Mouse (Mus musculus) hematopoietic multipotent progenitor cell, adult 10-12 weeks (in vitro differentiated cells): Measurements from ENCODE around the gene Duoxa1. TPM values are rescaled to one million over a fixed set of nuclear protein-coding genes. Genes with fewer than 3 reads are reported as not detected.

Source experiments
- polyA plus RNA-seq: library from polyadenylated mRNA; stranded (reverse); fragments of >175 nt; gene quantifications from 2 replicates; pipeline ENCODE4 v1.2.3, GENCODE M21; 2012; ENCODE audit warnings: low replicate concordance

Duoxa1 gene
- not detected in 2 replicates for polyA plus RNA-seq

DNA sequence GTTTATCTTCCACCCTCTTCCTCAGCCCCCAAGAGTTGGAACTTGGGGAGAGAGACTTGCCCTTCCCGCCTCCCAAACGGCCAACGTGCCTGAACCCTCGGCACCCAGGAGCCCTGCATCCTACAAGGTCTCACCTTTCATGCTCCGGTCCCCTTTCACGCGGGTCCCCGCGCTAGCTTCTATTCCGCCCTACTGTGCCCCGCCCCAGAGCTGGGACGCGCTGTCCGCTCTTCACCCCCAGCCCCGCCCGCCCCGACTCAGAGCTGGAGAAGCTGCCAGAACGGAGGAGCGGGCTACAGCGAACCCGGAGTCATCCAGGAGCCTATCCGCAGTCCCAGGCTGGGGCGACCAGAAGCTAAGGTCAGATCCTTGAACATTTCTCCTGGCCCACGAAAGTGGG is at the start of gene Duoxa1:
Gene Duoxa1 (minus strand): TSS at position 195 of the 400 bp plus-strand sequence.

DNA sequence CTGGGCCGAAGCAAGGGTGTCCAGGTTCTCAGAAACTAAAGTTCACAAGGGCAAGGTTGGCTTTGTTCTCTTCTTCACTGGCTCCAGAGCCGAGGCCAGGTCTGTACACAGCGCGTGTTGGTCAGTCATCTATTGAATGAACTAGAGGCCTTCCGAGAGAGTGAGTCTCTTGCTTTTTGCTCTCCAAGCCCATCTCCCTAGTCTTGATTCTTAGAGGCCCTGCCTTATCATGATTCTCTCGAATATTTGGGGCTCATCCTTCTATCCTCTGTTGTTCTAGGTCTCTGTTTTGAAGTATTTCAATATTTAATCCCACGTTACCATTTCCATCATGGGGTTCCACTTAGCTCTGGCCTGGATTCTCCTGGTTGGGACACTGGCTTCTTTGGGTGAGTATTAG is 1.8 kb upstream of the Duoxa1 start, which contains the start of gene Duox1:
Gene Duox1 (plus strand): TSS at position 301 of the 400 bp plus-strand sequence.

DNA sequence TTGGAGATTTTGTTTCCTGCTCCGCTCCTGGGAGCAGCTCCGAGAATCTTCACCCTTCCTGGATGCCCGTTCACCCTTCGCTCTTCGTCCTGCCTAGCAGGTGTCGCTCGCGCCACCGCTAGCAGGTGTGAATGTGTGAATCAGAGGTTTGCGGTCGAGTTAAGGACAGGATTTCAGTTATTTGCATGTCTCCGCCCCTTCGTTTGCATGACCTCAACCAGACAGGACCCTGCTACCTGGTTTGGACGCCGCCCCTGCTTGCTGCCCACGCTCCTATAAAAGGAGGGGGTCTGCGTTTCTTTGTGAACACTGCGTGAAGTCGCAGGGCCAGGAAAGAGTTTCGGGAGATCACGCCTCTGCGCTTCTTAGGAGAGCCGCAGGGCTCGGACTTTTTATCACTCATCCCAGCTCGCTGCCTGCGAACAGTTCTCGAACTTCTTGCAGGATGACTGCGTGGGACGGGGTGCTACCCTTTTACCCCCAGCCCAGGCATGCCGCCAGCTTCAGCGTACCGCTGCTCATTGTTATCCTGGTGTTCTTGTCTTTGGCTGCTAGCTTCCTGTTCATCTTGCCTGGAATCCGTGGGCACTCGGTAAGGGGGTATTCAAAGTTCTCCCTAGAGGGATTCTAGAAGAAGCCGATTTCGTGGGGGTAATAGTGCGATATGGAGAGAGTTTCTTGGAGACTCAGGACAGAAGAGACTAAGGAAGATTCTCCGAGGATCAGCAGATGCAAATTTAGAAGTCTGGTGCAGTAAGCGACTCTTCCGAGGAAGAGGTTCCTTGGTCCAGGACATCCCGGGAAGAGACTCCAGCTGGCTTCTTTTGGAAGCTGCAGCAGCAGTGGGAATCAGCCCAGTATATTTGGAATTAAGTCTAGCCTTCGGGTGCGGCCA is 14.7 kb downstream of the Duoxa1 start, which contains the start of gene Duoxa2:
Gene Duoxa2 (plus strand): TSS at position 305 of the 895 bp plus-strand sequence.

DNA sequence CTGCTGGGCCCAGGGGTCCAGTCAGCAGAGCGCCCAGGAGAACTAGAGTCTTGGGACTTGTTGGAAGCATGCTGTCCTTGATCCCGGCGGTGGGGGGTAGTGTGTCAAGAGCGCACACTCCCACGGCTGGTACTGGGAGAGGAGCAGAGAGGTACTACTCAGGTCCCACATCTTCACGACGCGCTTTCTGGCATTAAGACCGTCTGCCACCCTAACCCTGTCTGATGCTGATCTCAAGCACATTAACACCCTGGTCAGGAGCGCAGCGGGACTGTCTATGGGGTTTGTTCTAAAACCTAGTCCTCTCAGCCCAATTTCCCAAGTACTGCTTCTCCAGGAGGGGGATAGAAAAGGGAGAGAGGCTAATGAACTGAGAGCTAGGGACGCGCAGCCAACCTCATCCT is 15.4 kb downstream of the Duoxa1 start, which contains the start of gene Duox2:
Gene Duox2 (minus strand): TSS at position 354 of the 404 bp plus-strand sequence.

Other genes with a start within 250 kb of the Duoxa1 start
- 3.0 and 3.7 TPM in 2 replicates for gene Spg11, start 195.3 kb downstream of the Duoxa1 start, polyA plus RNA-seq
- 237 and 274 TPM in 2 replicates for gene B2m, start 166.0 kb downstream of the Duoxa1 start, polyA plus RNA-seq
- gene Trim69, start 153.0 kb downstream of the Duoxa1 start, polyA plus RNA-seq: not detected in 2 replicates
- not detected in 2 replicates for gene Patl2, start 127.5 kb downstream of the Duoxa1 start, polyA plus RNA-seq
- not detected in 2 replicates for gene Terb2, start 127.5 kb downstream of the Duoxa1 start, polyA plus RNA-seq
- gene Sord, start 79.0 kb downstream of the Duoxa1 start, polyA plus RNA-seq: 6.1 and 6.2 TPM in 2 replicates
- gene Duox2, start 15.3 kb downstream of the Duoxa1 start, polyA plus RNA-seq: not detected in 2 replicates
- gene Duoxa2, start 14.8 kb downstream of the Duoxa1 start, polyA plus RNA-seq: not detected in 2 replicates
- not detected in 2 replicates for gene Duox1, start 1.9 kb upstream of the Duoxa1 start, polyA plus RNA-seq
- 8.2 and 25.6 TPM in 2 replicates for gene Shf, start 55.4 kb upstream of the Duoxa1 start, polyA plus RNA-seq
- gene Slc28a2, start 112.7 kb upstream of the Duoxa1 start, polyA plus RNA-seq: 1.9 and 2.8 TPM in 2 replicates
- 0.16 and 2.3 TPM in 2 replicates for gene Gm14085, start 171.2 kb upstream of the Duoxa1 start, polyA plus RNA-seq